Mouse (Mus musculus) spleen, postnatal 14 days (tissue): ENCODE results near the gene BC052040.

Experiments
- DNase-seq, 2 experiments: peaks; one replicate each; pipeline ENCODE4 v3.0.0; 2021 to 2022; ENCODE audit warnings: low spot score in 2 of 2

Gene BC052040

GRCm38 (mm10) chr2:115601280-115601679, 19.8 kb downstream of the BC052040 start:
- no peak for DNase-seq

- DNase-seq: no peak
These were observed 20.6 kb downstream of the BC052040 start for GRCm38 (mm10) chr2:115602116-115602515.

GRCm38 (mm10) chr2:115604132-115604531, 22.6 kb downstream of the BC052040 start:
- no peak for DNase-seq

DNA sequence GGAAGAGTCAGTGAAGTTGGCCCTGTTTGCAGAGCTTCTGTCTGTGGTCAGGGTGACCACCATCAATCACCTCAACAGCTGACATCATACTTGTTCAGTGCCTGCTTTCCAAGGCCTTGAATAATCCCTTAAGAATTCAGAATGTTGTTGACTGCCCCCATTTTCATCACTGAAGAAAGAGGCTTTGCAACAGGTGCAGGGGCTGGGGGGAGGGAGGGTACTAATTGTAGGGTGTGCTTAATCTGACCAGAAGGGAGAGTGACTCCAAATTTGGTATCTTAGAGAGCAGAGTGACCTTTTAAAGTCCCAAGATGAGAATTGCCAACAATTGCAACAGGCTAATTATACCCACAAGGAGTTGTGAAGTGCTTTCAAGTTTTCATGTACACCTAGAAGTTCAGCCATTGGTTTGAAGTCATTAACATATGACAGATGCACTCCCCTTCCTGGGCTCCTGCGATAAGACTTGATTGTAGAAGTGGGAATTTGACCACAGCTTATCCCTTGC, 24.4 kb downstream of the BC052040 start:
- DNase-seq: no peak

DNA sequence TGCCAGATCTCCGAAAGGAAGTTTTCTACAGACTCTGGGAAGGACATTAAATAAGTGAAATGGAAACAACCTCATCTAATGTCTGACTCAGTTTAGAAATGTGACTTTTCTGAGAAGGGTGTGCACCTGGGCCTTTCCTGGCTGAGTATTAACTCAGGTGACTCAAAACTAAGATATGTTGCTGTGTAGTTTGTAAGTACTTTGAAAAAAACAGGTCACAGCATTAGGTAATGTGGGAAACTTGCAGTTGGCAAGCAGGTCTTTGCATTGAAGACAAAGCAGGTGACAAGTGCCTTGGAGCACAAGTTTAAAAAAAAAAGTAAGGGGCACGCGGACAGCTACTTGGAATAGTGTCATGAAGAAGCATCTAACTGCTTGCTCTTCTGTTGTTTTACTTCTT, 27.5 kb downstream of the BC052040 start:
- DNase-seq: no peak

GRCm38 (mm10) chr2:115610092-115610491, 28.6 kb downstream of the BC052040 start:
- no peak for DNase-seq

- DNase-seq: no peak
These were observed 29.0 kb downstream of the BC052040 start for GRCm38 (mm10) chr2:115610503-115610902.

- no peak for DNase-seq
These were observed 32.5 kb downstream of the BC052040 start for GRCm38 (mm10) chr2:115613830-115614520.

DNA sequence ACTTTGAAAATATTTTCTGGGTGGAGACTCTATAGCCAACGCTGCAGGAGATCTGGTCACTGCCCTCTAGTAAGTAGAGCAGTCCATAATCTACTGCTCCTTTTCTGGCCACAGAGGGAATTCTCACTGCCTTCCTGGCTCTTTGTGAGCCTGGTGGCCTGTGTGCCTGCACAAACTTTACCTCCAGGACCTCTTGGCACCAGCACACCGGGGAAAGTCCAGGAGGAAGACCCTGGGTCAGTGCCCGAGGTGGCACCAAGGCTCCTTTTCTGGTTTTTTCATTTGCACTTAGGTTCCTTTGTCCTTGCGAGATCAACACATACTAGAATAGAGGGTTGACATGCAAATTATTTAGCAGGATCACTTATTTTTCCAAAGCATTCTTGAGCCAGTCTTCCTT, 47.0 kb downstream of the BC052040 start:
- DNase-seq: no peak

DNA sequence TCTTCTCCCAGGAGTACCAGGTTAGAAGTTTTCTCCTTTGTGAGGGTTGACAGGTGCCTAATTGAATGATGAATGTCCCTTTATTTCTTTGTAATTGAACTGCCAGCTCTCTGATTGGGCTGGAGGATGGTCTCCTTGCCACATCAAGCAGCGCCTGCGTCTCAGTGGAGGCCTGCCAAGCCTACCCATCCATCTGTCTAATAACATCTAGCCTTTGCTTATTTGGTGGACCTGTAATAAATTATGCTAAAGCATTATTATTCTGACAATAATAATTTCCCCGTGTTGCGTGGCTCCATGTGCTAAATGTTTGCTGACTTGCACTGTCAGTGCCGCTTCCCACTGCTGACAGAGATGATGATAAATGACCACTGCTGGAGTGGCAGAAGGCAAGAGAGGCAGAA, 49.5 kb downstream of the BC052040 start:
- DNase-seq: no peak

DNA sequence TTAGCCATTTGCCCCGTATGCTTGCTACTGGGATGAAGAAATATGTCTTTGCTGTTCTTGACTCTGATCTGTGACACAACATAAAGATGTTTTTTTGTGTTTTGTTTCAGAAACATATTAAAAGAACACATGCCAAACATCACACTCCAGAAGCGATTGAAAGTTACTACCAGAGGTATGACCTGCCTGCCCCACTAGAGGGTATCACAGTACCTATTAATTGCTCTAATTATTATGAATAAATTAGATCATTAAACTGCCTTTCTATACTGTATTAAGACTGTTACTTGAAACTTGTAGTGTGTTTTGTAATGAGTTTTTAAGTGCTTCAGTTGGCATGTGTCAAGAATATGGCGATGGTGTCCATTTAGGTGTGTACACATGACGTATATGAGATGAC, 50.3 kb downstream of the BC052040 start:
- no peak for DNase-seq

DNA sequence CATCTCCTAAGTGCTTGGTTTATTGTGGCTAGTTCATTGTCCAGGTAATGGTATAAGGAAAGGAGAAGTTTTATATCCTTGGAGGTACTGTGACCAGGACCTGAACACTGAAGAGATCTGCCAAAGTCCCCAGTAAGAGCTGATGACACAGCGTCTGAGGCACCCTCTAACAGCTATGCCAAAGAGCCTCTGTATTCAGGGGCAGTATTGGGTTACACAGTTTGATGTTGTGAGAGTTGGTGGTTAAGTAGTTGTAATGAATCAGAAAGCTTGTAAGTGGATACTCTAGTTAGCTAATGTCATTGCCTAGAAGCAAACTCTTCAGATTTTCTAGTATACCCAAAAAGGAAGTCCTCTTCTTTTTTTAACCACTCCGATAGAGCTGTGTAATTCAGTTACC, 68.7 kb downstream of the BC052040 start:
- no peak for DNase-seq

DNA sequence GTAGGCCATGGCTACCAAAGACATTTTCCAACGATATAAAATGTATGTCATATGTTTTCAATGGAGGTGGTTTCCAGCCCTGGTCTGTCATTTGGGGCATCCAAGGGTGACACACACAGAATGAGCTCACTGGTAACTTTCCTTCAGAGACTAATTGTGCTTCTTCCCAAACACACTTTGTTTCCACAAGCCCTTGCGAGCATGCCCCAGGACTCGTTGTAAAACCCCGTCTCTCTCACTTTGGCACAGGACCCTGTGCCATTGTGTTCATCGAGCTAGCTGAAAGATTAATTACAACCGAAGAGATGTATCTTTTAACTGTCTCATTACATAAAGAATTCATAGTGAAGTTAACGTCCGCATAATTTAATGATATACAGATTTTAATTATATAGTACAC, 78.2 kb downstream of the BC052040 start:
- DNase-seq: no peak

- no peak for DNase-seq
These were observed 79.0 kb downstream of the BC052040 start for GRCm38 (mm10) chr2:115660213-115661120.

DNA sequence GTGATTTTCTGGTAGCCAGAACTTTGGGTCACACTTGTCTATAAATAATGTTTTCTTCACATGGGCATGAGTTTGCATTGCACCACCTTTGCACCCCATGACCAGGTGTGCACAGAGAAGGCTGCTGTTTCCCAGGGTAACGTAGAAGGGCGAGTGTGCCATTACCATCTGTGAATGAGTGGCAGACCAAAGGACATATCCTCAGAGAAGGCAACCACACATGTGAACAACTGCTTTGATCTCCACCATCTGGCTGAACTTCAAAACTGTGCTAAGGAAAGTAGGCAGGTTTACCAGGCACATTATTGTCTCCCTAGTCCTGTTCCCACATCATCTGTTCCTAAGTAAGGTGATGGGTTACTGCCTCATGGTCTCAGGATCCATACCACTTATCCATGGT, 86.0 kb downstream of the BC052040 start:
- no peak for DNase-seq

- DNase-seq: no peak
These were observed 91.6 kb downstream of the BC052040 start for GRCm38 (mm10) chr2:115673054-115673660.

DNA sequence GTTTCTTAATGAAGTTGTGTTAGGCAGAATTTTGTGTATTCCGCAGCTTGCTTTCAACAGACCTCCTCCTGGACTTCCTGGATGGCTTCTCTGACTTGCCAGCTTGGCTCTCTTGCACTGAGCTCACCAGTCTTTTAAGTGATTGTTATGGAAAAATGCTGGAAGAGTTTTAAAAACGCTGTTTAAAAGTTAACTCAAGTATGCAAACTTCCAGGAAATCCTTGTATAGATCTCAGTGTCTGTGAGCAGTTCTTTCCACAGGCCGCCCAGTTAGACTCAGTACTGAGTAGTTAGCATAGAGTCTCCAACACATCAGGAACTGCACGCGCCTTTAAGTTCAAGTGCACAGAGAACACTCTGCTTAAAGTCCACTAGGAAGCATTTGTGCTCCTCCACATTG, 97.3 kb downstream of the BC052040 start:
- DNase-seq: no peak

GRCm38 (mm10) chr2:115685250-115685649, 103.7 kb downstream of the BC052040 start:
- no peak for DNase-seq

- DNase-seq: no peak
These were observed 106.1 kb downstream of the BC052040 start for GRCm38 (mm10) chr2:115687612-115688011.

DNA sequence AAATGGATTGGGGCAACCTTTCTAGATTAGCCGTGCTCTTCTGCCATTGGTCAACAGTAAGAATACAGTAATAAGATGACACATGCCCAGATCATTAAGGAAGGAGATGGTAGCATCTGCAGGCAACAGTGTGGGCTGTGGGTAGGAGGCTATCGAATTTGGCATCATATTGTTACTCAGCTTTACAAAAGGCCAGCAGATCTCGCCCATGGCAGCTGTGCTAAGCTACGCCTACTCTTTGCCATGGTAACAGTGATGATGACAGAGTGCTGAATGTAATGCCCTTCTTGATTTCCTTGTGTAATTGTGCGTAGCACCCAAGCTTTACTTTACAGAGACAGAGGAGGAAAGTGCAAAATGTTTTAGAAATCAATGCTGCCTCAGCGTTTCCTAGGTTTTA, 106.8 kb downstream of the BC052040 start:
- no peak for DNase-seq

- DNase-seq: no peak
These were observed 112.3 kb downstream of the BC052040 start for GRCm38 (mm10) chr2:115693841-115694240.

DNA sequence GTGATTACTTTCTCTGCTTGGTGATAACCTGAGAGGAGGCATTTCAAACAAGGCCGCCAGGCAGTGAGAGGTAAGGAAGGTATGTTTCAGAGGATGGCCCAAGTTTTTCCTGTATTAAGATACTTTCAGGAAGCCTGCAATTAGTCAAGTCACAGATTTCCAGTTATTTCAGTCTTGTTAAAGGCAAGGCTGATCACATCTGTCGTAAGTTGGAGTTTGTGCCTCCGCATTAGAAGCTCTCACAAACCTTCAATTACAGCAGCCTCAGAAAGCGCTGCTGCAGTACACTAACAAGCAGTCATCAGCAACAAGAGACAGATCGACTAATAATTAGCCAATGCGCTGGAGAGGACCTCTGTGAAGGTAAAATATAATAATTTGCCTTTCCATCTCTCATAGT, 112.9 kb downstream of the BC052040 start:
- no peak for DNase-seq
